Mouse (Mus musculus) lung, postnatal 10 days (tissue): ENCODE measurements at regions not wholly inside any gene's neighbourhood (a gene's known extent, or its start where the extent isn't known, plus 50 kb on each side); places are given as distances from the start of the nearest gene placed in this dataset.
"Not testable (repeated sequence)": the region's sequence is repeated elsewhere in the genome, so short reads cannot be mapped to it uniquely, and the experiment has no call there.

Source experiments
- DNase-seq: peaks from one replicate; pipeline ENCODE4 v3.0.0; 2021

GRCm38 (mm10) chr10:126337426-126337825, 371.5 kb downstream of the Lrig3 start:
- no peak for DNase-seq

- no peak for DNase-seq
Measured at GRCm38 (mm10) chr10:126333786-126334185, 367.8 kb downstream of the Lrig3 start.

GRCm38 (mm10) chr10:126330305-126330969, 364.5 kb downstream of the Lrig3 start:
- peak; percentile 91 for DNase-seq

- DNase-seq: no peak
Measured at GRCm38 (mm10) chr10:126320831-126321230, 354.9 kb downstream of the Lrig3 start.

- no peak for DNase-seq
Measured at GRCm38 (mm10) chr10:126319795-126320194, 353.8 kb downstream of the Lrig3 start.

GRCm38 (mm10) chr10:126299962-126300361, 334.0 kb downstream of the Lrig3 start:
- DNase-seq: no peak

GRCm38 (mm10) chr10:126298211-126298610, 332.2 kb downstream of the Lrig3 start:
- no peak for DNase-seq

GRCm38 (mm10) chr10:126295853-126296252, 329.9 kb downstream of the Lrig3 start:
- peak; percentile 14 for DNase-seq

- DNase-seq: no peak
Measured at GRCm38 (mm10) chr10:126291765-126292164, 325.8 kb downstream of the Lrig3 start.

- DNase-seq: not testable (repeated sequence)
Measured at GRCm38 (mm10) chr10:126285096-126285495, 319.1 kb downstream of the Lrig3 start.

- no peak for DNase-seq
Measured at GRCm38 (mm10) chr10:126270376-126270775, 304.4 kb downstream of the Lrig3 start.

- no peak for DNase-seq
Measured at GRCm38 (mm10) chr10:126267321-126267998, 301.5 kb downstream of the Lrig3 start.

- DNase-seq: no peak
Measured at GRCm38 (mm10) chr10:126257171-126257570, 291.2 kb downstream of the Lrig3 start.

GRCm38 (mm10) chr10:126254198-126254597, 288.2 kb downstream of the Lrig3 start:
- no peak for DNase-seq

GRCm38 (mm10) chr10:126249176-126249575, 283.2 kb downstream of the Lrig3 start:
- DNase-seq: no peak

- no peak for DNase-seq
Measured at GRCm38 (mm10) chr10:126243051-126243450, 277.1 kb downstream of the Lrig3 start.

GRCm38 (mm10) chr10:126239536-126239935, 273.6 kb downstream of the Lrig3 start:
- DNase-seq: no peak
